Mouse (Mus musculus) testis, adult 2 months (tissue): ENCODE results near the gene Psg28.
"Not testable (repeated sequence)": the region's sequence is repeated elsewhere in the genome, so short reads cannot be mapped to it uniquely, and the experiment has no call there.

Experiments
- CTCF ChIP-seq: fragments of 200-500 bp; IDR thresholded peaks from 2 replicates; pipeline ENCODE4 v1.5.1; 2012; ENCODE audit warnings: low read depth, mild to moderate bottlenecking, inconsistent platforms, low read length, moderate library complexity; ENCODE audit not compliant: control insufficient read depth, insufficient read depth, insufficient replicate concordance
- POLR2A ChIP-seq: fragments of 200-500 bp; IDR thresholded peaks from 2 replicates; pipeline ENCODE4 v1.6.1; 2012; ENCODE audit warnings: low read depth, mild to moderate bottlenecking, inconsistent platforms, low read length, moderate library complexity; ENCODE audit not compliant: control insufficient read depth

DNA sequence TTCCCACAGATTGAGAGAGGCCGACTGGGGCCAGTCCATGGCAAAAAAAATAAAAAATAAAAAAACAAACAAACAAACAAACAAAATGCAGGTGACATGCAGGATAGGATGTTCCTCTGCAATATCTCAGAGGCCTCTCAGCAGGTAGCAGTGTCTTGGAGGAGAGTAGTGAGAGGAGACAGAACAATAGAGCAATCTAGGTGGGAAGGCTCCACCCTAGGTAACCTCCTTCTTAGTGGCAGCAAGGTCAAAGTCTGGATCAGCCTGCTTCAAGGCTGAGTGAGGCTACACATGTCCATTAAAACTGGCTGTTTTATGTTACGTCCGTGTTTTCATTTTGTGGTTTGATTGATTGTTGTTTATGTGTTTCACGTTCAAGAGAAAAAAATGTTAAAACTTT is 40.4 kb downstream of the Psg28 start:
- TF ChIP-seq CTCF, POLR2A: not testable (repeated sequence)
